In the genomic region with DNA sequence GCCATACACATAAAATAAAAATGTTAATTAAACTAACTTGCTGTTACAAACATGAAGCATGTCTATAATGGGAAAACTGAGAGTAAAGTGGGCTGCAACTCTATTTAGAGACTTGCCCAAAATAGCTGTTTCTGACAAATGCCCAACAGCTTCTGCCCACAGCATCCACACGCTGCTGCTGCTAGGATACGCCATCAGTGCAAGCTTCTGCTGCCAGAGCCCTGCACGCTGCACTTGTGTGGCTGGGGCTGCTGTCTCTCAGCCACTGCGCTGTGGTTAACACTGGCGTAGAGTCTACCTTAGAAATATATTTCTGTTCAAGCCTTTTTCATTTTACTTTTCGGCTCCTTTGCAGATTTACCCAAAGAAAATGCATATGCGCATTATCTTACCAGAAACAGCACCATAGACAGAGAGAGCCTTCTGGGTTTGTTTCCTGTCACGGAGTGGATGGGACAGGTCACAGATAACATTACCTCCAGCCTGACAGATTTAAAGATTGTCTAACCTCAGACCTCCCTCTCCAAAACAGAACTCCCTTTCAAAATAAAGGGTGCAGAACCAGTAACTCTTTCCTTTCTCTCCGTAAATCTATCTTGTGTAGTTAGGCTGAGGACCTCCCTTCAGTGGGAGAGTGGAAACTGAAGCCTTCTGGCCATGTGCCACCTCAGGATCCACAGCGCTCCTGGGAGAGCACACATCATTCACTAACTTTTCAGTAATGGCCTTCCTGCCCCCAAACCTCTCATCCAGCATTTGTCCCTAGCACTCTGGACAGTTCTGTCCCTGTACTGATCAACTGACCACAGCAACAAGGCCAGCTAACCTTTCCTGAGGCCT, we compare ENCODE assay signal across 10 mouse cellular contexts. TPM values are rescaled to one million over a fixed set of nuclear protein-coding genes. Genes with fewer than 3 reads are reported as not detected.
DNase-seq lines count a peak whose midpoint lies in the region; ATAC-seq and TF ChIP-seq lines count a peak whose summit lies in the region.
"Had no signal": no experiment of that assay in that cellular context is flagged by ENCODE, and none has a peak within 500 bp of the region (broad histone marks: within the 10 kb centered on the region; RNA-seq: fewer than 3 reads in every experiment).

No protein-coding gene starts in this region.

- no peaks in the 10 kb centered on the region for H3K27me3 ChIP-seq in heart, postnatal 0 days (ENCODE audit: control insufficient read depth, insufficient read depth, low read length)
- no peaks in the 10 kb centered on the region for H3K27me3 ChIP-seq in embryonic facial prominence, embryonic 14.5 days (replicated peaks; ENCODE audit: control insufficient read depth, insufficient read depth, low read length)
- no peaks in the 10 kb centered on the region for H3K27me3 ChIP-seq in hindbrain, embryonic 16.5 days (replicated peaks; ENCODE audit: control insufficient read depth, insufficient read depth, low read length)
- H3K27me3 ChIP-seq: Patski had no signal

- peak overlapping the region; percentile 50 for H3K27ac ChIP-seq in heart, postnatal 0 days (ENCODE audit: low read depth)
- H3K27ac ChIP-seq in embryonic facial prominence, embryonic 14.5 days (replicated peaks; ENCODE audit: low read depth, low read length), result no peak overlapping the region; the same call in 1 of the 2 replicates
- H3K27ac ChIP-seq in hindbrain, embryonic 16.5 days (ENCODE audit: low read depth, low read length), result no peak overlapping the region; the same call in 1 of the 2 replicates

- no peak for TF ChIP-seq EP300 in heart, postnatal 0 days (IDR thresholded peaks at IDR 0.05; ENCODE audit: low read depth)

- no peak for ATAC-seq in heart, postnatal 0 days (ENCODE audit: insufficient read depth, low read depth)
- no peak for ATAC-seq in embryonic facial prominence, embryonic 14.5 days (ENCODE audit: low read depth)
- no peak for ATAC-seq in hindbrain, embryonic 16.5 days
- peak; percentile 55 for ATAC-seq in megakaryocyte-erythroid progenitor cell, adult 5-6 weeks (replicated peaks; ENCODE audit: low FRiP score, low TSS enrichment, poor library complexity, severe bottlenecking)
- no peak for ATAC-seq in erythroid progenitor cell, adult 5-6 weeks (replicated peaks; ENCODE audit: low FRiP score, poor library complexity, severe bottlenecking)
- ATAC-seq: Patski had no signal

- no peak overlapping the region for H3K4me2 ChIP-seq in heart, postnatal 0 days (ENCODE audit: low read depth, low read length)
- no peak overlapping the region for H3K4me2 ChIP-seq in embryonic facial prominence, embryonic 14.5 days (ENCODE audit: low read depth, low read length)
- H3K4me2 ChIP-seq in hindbrain, embryonic 16.5 days (ENCODE audit: low read length), result no peak overlapping the region

- H3K4me3 ChIP-seq in heart, postnatal 0 days (ENCODE audit: low read depth, low read length), result no peak overlapping the region
- no peak overlapping the region for H3K4me3 ChIP-seq in embryonic facial prominence, embryonic 14.5 days (ENCODE audit: low read depth, low read length)
- H3K4me3 ChIP-seq in hindbrain, embryonic 16.5 days (ENCODE audit: low read length), result no peak overlapping the region

- DNase-seq in heart, postnatal 0 days (ENCODE audit: low spot score), result no peak
- DNase-seq in heart, postnatal 14 days, result no peak
- no peak for DNase-seq in embryonic facial prominence, embryonic 14.5 days (ENCODE audit: low spot score)
- no peak for DNase-seq in gastrocnemius, postnatal 10 days
- DNase-seq: kidney, postnatal 10 days had no signal

- 39% methylated on average over 10 of the region's 10 CpGs for WGBS in heart, postnatal 0 days
- WGBS in embryonic facial prominence, embryonic 14.5 days, result 72% methylated on average over 10 of the region's 10 CpGs
- WGBS in hindbrain, embryonic 16.5 days, result 64% methylated on average over 10 of the region's 10 CpGs

- H3K9ac ChIP-seq in heart, postnatal 0 days (replicated peaks; ENCODE audit: low read depth, low read length), result no peak overlapping the region; the same call in 1 of the 2 replicates
- H3K9ac ChIP-seq in embryonic facial prominence, embryonic 14.5 days (ENCODE audit: low read depth, low read length), result peak overlapping the region; percentile 11; the same call in 1 of the 2 replicates
- peak overlapping the region; percentile 8; the same call in 1 of the 2 replicates for H3K9ac ChIP-seq in hindbrain, embryonic 16.5 days (ENCODE audit: low read depth, low read length)

- peaks cover 22% of the 10 kb centered on the region; the same call in 1 of the 2 replicates for H3K36me3 ChIP-seq in heart, postnatal 0 days (replicated peaks; ENCODE audit: control insufficient read depth, insufficient read depth, low read length)
- H3K36me3 ChIP-seq in embryonic facial prominence, embryonic 14.5 days (ENCODE audit: control insufficient read depth, insufficient read depth, low read length), result no peaks in the 10 kb centered on the region
- no peaks in the 10 kb centered on the region for H3K36me3 ChIP-seq in hindbrain, embryonic 16.5 days (ENCODE audit: control insufficient read depth, insufficient read depth, low read length)

- intact Hi-C loops in heart, postnatal 14 days (cut with DNase I), result no loop called here

- TF ChIP-seq CTCF in heart, postnatal 0 days (IDR thresholded peaks at IDR 0.05; ENCODE audit: low read depth), result no peak

- H3K4me1 ChIP-seq in heart, postnatal 0 days (ENCODE audit: control insufficient read depth, insufficient read depth), result peaks cover 33% of the 10 kb centered on the region
- no peaks in the 10 kb centered on the region for H3K4me1 ChIP-seq in embryonic facial prominence, embryonic 14.5 days (ENCODE audit: control insufficient read depth, insufficient read depth, low read length)
- H3K4me1 ChIP-seq in hindbrain, embryonic 16.5 days (ENCODE audit: control insufficient read depth, insufficient read depth, low read depth, low read length), result peaks cover 30% of the 10 kb centered on the region

- H3K9me3 ChIP-seq in heart, postnatal 0 days (replicated peaks; ENCODE audit: control insufficient read depth, low read length), result no peaks in the 10 kb centered on the region
- H3K9me3 ChIP-seq in embryonic facial prominence, embryonic 14.5 days (ENCODE audit: control insufficient read depth, low read length), result no peaks in the 10 kb centered on the region
- H3K9me3 ChIP-seq in hindbrain, embryonic 16.5 days (ENCODE audit: control insufficient read depth, low read length), result no peaks in the 10 kb centered on the region

RNA-seq across cellular contexts. Expression of a gene that starts 12.4 kb away (rescaled TPM):
- 159 and 184 TPM in 2 replicates for total RNA-seq in heart, postnatal 0 days (2014; rRNA removed; ENCODE audit: low replicate concordance)
- polyA plus RNA-seq in heart, postnatal 0 days (2015; fragmentation: Nextera tagmentation; extraction: Ambion mirVana), result 139 and 140 TPM in 2 replicates
- 100 to 1,000 TPM; 320 to 341 TPM for total RNA-seq in heart, postnatal 14 days (2021)
- polyA plus RNA-seq in embryonic facial prominence, embryonic 14.5 days (2014; fragmentation: Nextera tagmentation; extraction: Ambion mirVana), result 37.4 and 38.1 TPM in 2 replicates
- polyA plus RNA-seq in hindbrain, embryonic 16.5 days (2015; fragmentation: Nextera tagmentation; extraction: Ambion mirVana), result 253 and 269 TPM in 2 replicates
- total RNA-seq in megakaryocyte-erythroid progenitor cell, adult 5-6 weeks (2014; fragmentation: Nextera tagmentation), result 78.3 and 78.9 TPM in 2 replicates
- total RNA-seq in megakaryocyte-erythroid progenitor cell, adult 5-6 weeks (2017), result 143 and 144 TPM in 2 replicates
- 11.3 and 21.6 TPM in 2 replicates for total RNA-seq in erythroid progenitor cell, adult 5-6 weeks (2015; ENCODE audit: low replicate concordance)
- 20.7 and 43.1 TPM in 2 replicates for total RNA-seq in erythroid progenitor cell, adult 5-6 weeks (2017; ENCODE audit: low replicate concordance)
- 100 to 1,000 TPM; 267 to 291 TPM for total RNA-seq in gastrocnemius, postnatal 10 days (2021)

RNA-seq across cellular contexts. Expression of a gene that starts 24.1 kb away (rescaled TPM):
- not detected in 2 replicates for total RNA-seq in heart, postnatal 0 days (2014; rRNA removed; ENCODE audit: low replicate concordance)
- polyA plus RNA-seq in heart, postnatal 0 days (2015; fragmentation: Nextera tagmentation; extraction: Ambion mirVana), result not detected in 2 replicates
- not detected for total RNA-seq in heart, postnatal 14 days (2021)
- polyA plus RNA-seq in embryonic facial prominence, embryonic 14.5 days (2014; fragmentation: Nextera tagmentation; extraction: Ambion mirVana), result not detected in 2 replicates
- not detected in 2 replicates for polyA plus RNA-seq in hindbrain, embryonic 16.5 days (2015; fragmentation: Nextera tagmentation; extraction: Ambion mirVana)
- not detected in 2 replicates for total RNA-seq in megakaryocyte-erythroid progenitor cell, adult 5-6 weeks (2014; fragmentation: Nextera tagmentation)
- not detected in 2 replicates for total RNA-seq in megakaryocyte-erythroid progenitor cell, adult 5-6 weeks (2017)
- not detected in 2 replicates for total RNA-seq in erythroid progenitor cell, adult 5-6 weeks (2015; ENCODE audit: low replicate concordance)
- total RNA-seq in erythroid progenitor cell, adult 5-6 weeks (2017; ENCODE audit: low replicate concordance), result 12.3 TPM in 1 of 2 replicates, not detected in the other
- total RNA-seq in gastrocnemius, postnatal 10 days (2021), result not detected
- polyA plus RNA-seq: neural tube, embryonic 14.5 days had no signal

RNA-seq across cellular contexts. Expression of a gene that starts 25.6 kb away (rescaled TPM):
- 1,352 and 1,440 TPM in 2 replicates for total RNA-seq in heart, postnatal 0 days (2014; rRNA removed; ENCODE audit: low replicate concordance)
- 486 and 524 TPM in 2 replicates for polyA plus RNA-seq in heart, postnatal 0 days (2015; fragmentation: Nextera tagmentation; extraction: Ambion mirVana)
- 100 to 1,000 TPM; 542 to 580 TPM for total RNA-seq in heart, postnatal 14 days (2021)
- polyA plus RNA-seq in embryonic facial prominence, embryonic 14.5 days (2014; fragmentation: Nextera tagmentation; extraction: Ambion mirVana), result 1,119 and 1,122 TPM in 2 replicates
- 404 and 408 TPM in 2 replicates for polyA plus RNA-seq in hindbrain, embryonic 16.5 days (2015; fragmentation: Nextera tagmentation; extraction: Ambion mirVana)
- total RNA-seq in megakaryocyte-erythroid progenitor cell, adult 5-6 weeks (2014; fragmentation: Nextera tagmentation), result 2,733 and 3,098 TPM in 2 replicates
- 2,912 and 3,218 TPM in 2 replicates for total RNA-seq in megakaryocyte-erythroid progenitor cell, adult 5-6 weeks (2017)
- 648 and 718 TPM in 2 replicates for total RNA-seq in erythroid progenitor cell, adult 5-6 weeks (2015; ENCODE audit: low replicate concordance)
- total RNA-seq in erythroid progenitor cell, adult 5-6 weeks (2017; ENCODE audit: low replicate concordance), result 440 and 463 TPM in 2 replicates
- 100 to 1,000 TPM; 708 to 712 TPM for total RNA-seq in gastrocnemius, postnatal 10 days (2021)

RNA-seq across cellular contexts. Expression of a gene that starts 44.4 kb away (rescaled TPM):
- total RNA-seq in heart, postnatal 0 days (2014; rRNA removed; ENCODE audit: low replicate concordance), result not detected in 2 replicates
- 0.04 and 0.32 TPM in 2 replicates for polyA plus RNA-seq in heart, postnatal 0 days (2015; fragmentation: Nextera tagmentation; extraction: Ambion mirVana)
- under 1 TPM; 0.27 to 0.48 TPM for total RNA-seq in heart, postnatal 14 days (2021)
- polyA plus RNA-seq in embryonic facial prominence, embryonic 14.5 days (2014; fragmentation: Nextera tagmentation; extraction: Ambion mirVana), result 4.4 and 6.1 TPM in 2 replicates
- 67.0 and 77.9 TPM in 2 replicates for polyA plus RNA-seq in hindbrain, embryonic 16.5 days (2015; fragmentation: Nextera tagmentation; extraction: Ambion mirVana)
- 0.64 TPM in 1 of 2 replicates, not detected in the other for total RNA-seq in megakaryocyte-erythroid progenitor cell, adult 5-6 weeks (2014; fragmentation: Nextera tagmentation)
- total RNA-seq in megakaryocyte-erythroid progenitor cell, adult 5-6 weeks (2017), result 0.11 TPM in 1 of 2 replicates, not detected in the other
- total RNA-seq in erythroid progenitor cell, adult 5-6 weeks (2015; ENCODE audit: low replicate concordance), result not detected in 2 replicates
- not detected in 2 replicates for total RNA-seq in erythroid progenitor cell, adult 5-6 weeks (2017; ENCODE audit: low replicate concordance)
- 1 to 10 TPM in 1 of 2 experiments, under 1 TPM in 1; 0.33 to 1.8 TPM for total RNA-seq in gastrocnemius, postnatal 10 days (2021)

RNA-seq across cellular contexts. Expression of a gene that starts 45.3 kb away (rescaled TPM):
- total RNA-seq in heart, postnatal 0 days (2014; rRNA removed; ENCODE audit: low replicate concordance), result 11.1 and 13.4 TPM in 2 replicates
- 18.5 and 20.1 TPM in 2 replicates for polyA plus RNA-seq in heart, postnatal 0 days (2015; fragmentation: Nextera tagmentation; extraction: Ambion mirVana)
- total RNA-seq in heart, postnatal 14 days (2021), result 10 to 100 TPM in 1 of 2 experiments, 1 to 10 TPM in 1; 10.0 to 10.4 TPM
- 28.8 and 29.3 TPM in 2 replicates for polyA plus RNA-seq in embryonic facial prominence, embryonic 14.5 days (2014; fragmentation: Nextera tagmentation; extraction: Ambion mirVana)
- 77.2 and 83.3 TPM in 2 replicates for polyA plus RNA-seq in hindbrain, embryonic 16.5 days (2015; fragmentation: Nextera tagmentation; extraction: Ambion mirVana)
- 14.3 and 20.0 TPM in 2 replicates for total RNA-seq in megakaryocyte-erythroid progenitor cell, adult 5-6 weeks (2014; fragmentation: Nextera tagmentation)
- 7.0 and 8.7 TPM in 2 replicates for total RNA-seq in megakaryocyte-erythroid progenitor cell, adult 5-6 weeks (2017)
- 2.9 and 6.8 TPM in 2 replicates for total RNA-seq in erythroid progenitor cell, adult 5-6 weeks (2015; ENCODE audit: low replicate concordance)
- total RNA-seq in erythroid progenitor cell, adult 5-6 weeks (2017; ENCODE audit: low replicate concordance), result 3.1 and 14.1 TPM in 2 replicates
- total RNA-seq in gastrocnemius, postnatal 10 days (2021), result 1 to 10 TPM; 3.5 to 4.7 TPM
